Mouse (Mus musculus) heart, embryonic 16.5 days (tissue): ENCODE data around the gene Nmnat2. TPM values are rescaled to one million over a fixed set of nuclear protein-coding genes. Genes with fewer than 3 reads are reported as not detected.

Experiments
- ATAC-seq: fragments of 200-750 bp; cut with Nextera tagmentation; replicated peaks from 2 replicates; pipeline ENCODE4 v1.8.0; 2017; ENCODE audit warnings: moderate number of reproducible peaks; ENCODE audit not compliant: insufficient read depth, low FRiP score; ENCODE audit errors: extremely low read depth
- H3K27ac ChIP-seq: fragments of 300-500 bp; sonication (generic); 2 replicates; pipeline ENCODE4 v1.5.1; 2014; ENCODE audit warnings: mild to moderate bottlenecking, low read length, control low read depth, moderate library complexity
- H3K27me3 ChIP-seq: fragments of 300-500 bp; sonication (generic); 2 replicates; pipeline ENCODE4 v1.6.1; 2014; ENCODE audit warnings: low read length, mixed read lengths; ENCODE audit not compliant: control insufficient read depth, insufficient read depth
- H3K36me3 ChIP-seq: fragments of 300-500 bp; sonication (generic); 2 replicates; pipeline ENCODE4 v1.6.1; 2014; ENCODE audit not compliant: control insufficient read depth, insufficient read depth
- H3K4me1 ChIP-seq: fragments of 300-500 bp; sonication (generic); 2 replicates; pipeline ENCODE4 v1.6.1; 2014; ENCODE audit warnings: low read length, mixed read lengths; ENCODE audit not compliant: control insufficient read depth, insufficient read depth
- H3K4me2 ChIP-seq: fragments of 300-500 bp; sonication (generic); 2 replicates; pipeline ENCODE4 v1.6.1; 2014; ENCODE audit warnings: low read depth, mild to moderate bottlenecking, control low read depth, low read length
- H3K4me3 ChIP-seq: fragments of 300-500 bp; sonication (generic); 2 replicates; pipeline ENCODE4 v1.5.1; 2014; ENCODE audit warnings: mild to moderate bottlenecking, control low read depth, low read length
- H3K9ac ChIP-seq: fragments of 300-500 bp; sonication (generic); 2 replicates; pipeline ENCODE4 v1.6.1; 2014; ENCODE audit warnings: low read length, control low read depth
- H3K9me3 ChIP-seq: fragments of 300-500 bp; sonication (generic); replicated peaks from 2 replicates; pipeline ENCODE4 v1.6.1; 2016; ENCODE audit warnings: low read length; ENCODE audit not compliant: control insufficient read depth
- WGBS: fragments of 180-500 bp; shearing (Covaris S2); extraction: QIAGEN DNeasy Blood & Tissue Kit; methylation state at CpG from one replicate; pipeline ENCODE4 v1.1.7; 2014; 5-methylcytosine and 5-hydroxymethylcytosine counted together
- polyA plus RNA-seq: library from polyadenylated mRNA; unstranded; fragments of >200 nt; fragmentation: Nextera tagmentation; extraction: Ambion mirVana; gene quantifications from 2 replicates; pipeline ENCODE4 v1.2.1, GENCODE M21; 2015

Gene Nmnat2
- polyA plus RNA-seq, 1 experiment from 2014 or later = 0.58 TPM

DNA sequence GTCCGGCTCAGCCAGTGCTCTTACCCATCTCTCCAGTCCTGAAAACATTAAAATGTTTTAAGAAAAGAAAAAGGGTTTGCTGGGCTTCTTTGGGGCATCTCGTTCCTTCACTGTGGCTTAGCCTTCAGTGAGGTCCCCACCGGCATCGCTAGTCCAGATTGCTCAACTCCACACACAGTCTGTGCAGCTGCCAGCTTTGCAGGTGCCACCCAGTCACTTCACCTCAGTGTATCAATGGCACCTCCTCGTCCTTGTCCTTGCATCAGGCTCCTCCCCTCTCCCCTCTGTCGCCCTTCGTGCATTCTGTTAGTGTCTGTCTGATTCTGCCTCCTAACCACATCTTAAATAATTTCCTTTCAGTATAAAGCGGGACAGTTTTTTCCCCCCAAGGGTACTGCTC, 45.2 kb downstream of the Nmnat2 start:
- H3K36me3 ChIP-seq = no peaks in the 10 kb centered on the region
- 69% methylated on average over 8 of the region's 8 CpGs for WGBS
- H3K4me1 ChIP-seq = peaks cover 6% of the 10 kb centered on the region
- ATAC-seq = no peak
- H3K9me3 ChIP-seq = no peaks in the 10 kb centered on the region
- no peak overlapping the region for H3K4me2 ChIP-seq
- H3K9ac ChIP-seq = no peak overlapping the region
- no peak overlapping the region for H3K4me3 ChIP-seq
- no peaks in the 10 kb centered on the region for H3K27me3 ChIP-seq
- no peak overlapping the region for H3K27ac ChIP-seq

DNA sequence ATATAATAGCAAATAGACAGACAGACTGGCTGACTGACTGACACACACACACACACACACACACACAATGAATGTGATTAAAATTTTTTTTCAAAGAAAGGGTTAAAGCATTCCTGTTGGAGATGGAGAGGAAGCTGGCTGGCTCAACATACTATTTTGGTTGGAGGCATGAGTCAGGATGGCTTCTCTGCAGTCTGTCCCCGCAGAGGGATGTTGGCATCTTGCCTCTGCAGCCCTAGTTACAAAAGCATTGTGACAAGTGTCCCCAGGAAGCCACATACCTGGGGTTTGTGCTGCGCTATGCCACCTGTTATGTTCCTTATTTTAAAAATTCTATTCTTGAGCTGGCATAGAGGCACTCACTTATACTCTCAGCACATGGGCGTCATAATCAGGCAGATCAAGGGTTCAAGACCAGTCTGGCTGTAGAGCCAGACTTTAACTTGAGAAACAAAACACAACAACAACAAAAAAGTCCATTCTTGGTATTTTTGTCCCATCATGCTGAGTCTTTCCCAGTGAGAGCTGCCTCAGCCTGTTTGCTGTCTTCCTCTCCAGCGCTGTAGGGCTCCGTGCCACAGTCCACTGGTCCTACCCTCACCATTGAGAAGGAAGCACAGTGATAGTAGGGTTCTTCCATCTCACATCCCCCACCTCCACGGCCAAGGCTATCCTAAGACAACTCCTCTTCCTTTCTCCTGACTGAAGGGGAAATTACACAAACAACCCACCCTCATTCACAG, 45.9 kb downstream of the Nmnat2 start:
- no peak for ATAC-seq
- H3K27ac ChIP-seq = no peak overlapping the region
- no peak overlapping the region for H3K4me3 ChIP-seq
- WGBS = 65% methylated on average over 6 of the region's 6 CpGs
- peaks cover 6% of the 10 kb centered on the region for H3K4me1 ChIP-seq
- H3K36me3 ChIP-seq = no peaks in the 10 kb centered on the region
- H3K4me2 ChIP-seq = no peak overlapping the region
- no peaks in the 10 kb centered on the region for H3K9me3 ChIP-seq
- H3K9ac ChIP-seq = no peak overlapping the region
- H3K27me3 ChIP-seq = no peaks in the 10 kb centered on the region

DNA sequence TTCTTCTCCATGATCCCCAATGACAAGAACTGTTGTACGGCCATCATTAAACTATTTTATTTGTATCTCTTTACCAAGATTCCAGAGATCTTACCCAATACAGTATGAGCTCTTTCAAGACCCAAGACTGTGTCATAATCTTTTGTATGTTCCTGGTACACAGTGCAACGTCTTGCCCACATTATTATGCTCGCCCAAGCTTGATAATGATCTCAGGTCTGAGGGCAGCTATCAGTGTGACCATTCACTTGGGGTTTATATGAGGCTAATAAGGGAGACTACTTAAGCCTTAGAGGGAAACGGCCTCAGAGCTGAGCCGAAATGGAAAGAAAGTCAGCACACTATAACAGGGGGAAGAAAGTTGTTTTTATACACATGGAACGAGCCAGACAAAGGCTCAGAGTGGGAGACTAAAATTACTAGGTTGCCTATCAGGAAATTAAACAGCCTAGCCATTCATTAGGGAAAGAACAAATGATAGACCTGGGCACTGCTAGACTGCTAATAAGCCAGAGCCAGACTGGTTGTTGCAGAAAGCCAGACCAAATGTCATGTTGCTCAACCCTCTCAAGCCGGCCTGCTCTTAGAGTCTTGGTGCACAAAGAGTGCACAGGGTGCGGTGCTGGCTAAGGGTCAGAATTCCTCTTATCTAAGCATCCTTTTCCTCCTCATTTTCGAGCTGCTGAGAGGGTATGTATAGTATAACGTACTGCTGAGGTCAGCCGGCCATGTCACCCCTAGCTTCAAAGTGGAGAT, 47.7 kb downstream of the Nmnat2 start:
- 71% methylated on average over 11 of the region's 11 CpGs for WGBS
- no peaks in the 10 kb centered on the region for H3K9me3 ChIP-seq
- H3K4me3 ChIP-seq = no peak overlapping the region
- no peak overlapping the region for H3K4me2 ChIP-seq
- H3K36me3 ChIP-seq = no peaks in the 10 kb centered on the region
- peaks cover 6% of the 10 kb centered on the region for H3K4me1 ChIP-seq
- no peak overlapping the region for H3K9ac ChIP-seq
- H3K27ac ChIP-seq = no peak overlapping the region
- no peaks in the 10 kb centered on the region for H3K27me3 ChIP-seq
- no peak for ATAC-seq

DNA sequence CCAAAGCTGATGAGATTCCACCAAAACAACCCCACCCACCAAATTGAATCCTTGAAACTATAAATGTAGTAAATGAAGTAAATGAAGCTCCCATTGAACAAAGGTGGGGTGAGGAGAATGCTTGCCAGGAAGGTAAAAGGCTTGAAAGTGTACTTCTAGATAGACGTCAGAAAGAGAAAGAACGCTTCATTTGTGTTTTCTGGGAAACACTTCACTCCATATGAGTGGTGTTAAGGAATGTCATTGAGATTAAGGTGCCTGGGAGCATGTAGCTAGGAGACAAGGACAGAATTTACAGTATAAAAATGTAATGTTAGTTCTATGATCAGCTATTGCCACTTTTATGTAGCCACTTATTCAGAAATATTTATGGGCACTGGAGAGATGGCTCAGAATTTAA, 49.7 kb downstream of the Nmnat2 start:
- Histone ChIP-seq H3K36me3 (no peaks in the 10 kb centered on the region), H3K4me3 (no peak overlapping the region), H3K9ac (no peak overlapping the region), H3K4me1 (peaks cover 6% of the 10 kb centered on the region), H3K4me2 (no peak overlapping the region), H3K9me3 (no peaks in the 10 kb centered on the region), H3K27ac (no peak overlapping the region), H3K27me3 (no peaks in the 10 kb centered on the region)
- 80% methylated on average over 2 of the region's 2 CpGs for WGBS
- ATAC-seq = no peak

DNA sequence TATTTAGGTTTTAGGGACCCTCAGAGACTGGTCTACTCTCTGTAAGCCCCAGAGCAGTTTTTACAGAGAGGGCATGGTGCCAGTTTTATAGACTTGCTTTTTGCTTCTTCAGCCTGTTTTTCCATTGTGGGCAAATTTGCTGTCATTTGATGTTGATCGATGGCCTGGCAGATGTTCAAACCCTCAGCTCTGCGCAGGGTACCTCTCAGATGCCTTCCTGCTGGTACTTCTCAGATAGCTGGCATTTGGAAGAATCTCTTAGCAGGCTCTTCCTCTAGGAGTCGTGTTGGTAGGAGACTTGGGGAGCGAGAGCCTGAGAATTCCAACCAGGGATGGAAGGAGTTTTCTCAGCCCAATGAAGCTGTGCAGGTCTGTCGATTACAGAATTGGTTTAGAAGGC, 51.3 kb downstream of the Nmnat2 start:
- Histone ChIP-seq H3K36me3 (no peaks in the 10 kb centered on the region), H3K27me3 (no peaks in the 10 kb centered on the region), H3K4me1 (no peaks in the 10 kb centered on the region), H3K4me2 (no peak overlapping the region), H3K9ac (no peak overlapping the region), H3K9me3 (no peaks in the 10 kb centered on the region), H3K4me3 (no peak overlapping the region), H3K27ac (no peak overlapping the region)
- WGBS = 57% methylated on average over 5 of the region's 5 CpGs
- no peak for ATAC-seq

DNA sequence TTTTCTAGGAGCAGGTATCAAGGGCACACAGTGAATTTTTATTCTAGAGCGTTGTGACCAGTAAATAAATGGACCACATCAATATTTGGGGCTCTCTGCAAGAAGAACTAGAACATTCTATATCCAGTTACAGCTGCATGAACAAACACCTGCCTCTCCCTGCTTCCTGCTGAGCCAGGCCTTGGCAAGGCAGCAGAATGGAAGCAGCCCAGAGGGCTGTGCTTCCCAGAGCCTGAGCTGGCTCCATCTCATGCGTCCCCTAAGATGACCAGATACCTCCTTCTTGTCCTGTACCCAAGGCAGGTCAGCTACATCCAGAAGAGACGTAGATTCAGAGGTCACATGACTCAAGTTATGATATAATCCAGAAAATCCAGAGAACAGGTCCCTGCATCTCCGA, 52.0 kb downstream of the Nmnat2 start:
- H3K36me3 ChIP-seq = no peaks in the 10 kb centered on the region
- no peak overlapping the region for H3K9ac ChIP-seq
- H3K27ac ChIP-seq = no peak overlapping the region

DNA sequence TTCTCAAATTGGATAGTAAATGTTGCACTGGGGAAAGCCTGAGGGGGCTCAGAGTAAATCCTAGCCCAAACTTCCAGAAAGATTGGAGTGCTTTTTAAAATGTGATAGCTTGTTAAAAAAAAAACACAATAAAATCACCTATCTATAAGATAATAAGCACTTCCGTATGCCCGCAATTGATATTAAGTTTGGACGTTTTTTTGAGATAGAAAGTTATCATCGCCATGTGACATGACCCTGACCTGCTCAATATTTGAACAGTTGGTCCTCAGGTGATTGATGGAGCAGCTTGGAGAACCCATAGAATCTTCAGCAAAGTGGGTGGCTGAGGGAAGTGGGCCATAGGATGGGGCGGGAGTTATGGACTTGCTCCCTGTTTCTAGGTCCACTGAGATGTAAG, 52.5 kb downstream of the Nmnat2 start:
- no peak for ATAC-seq

More for the DNA sequence above, 52.0 kb downstream of the Nmnat2 start:
- no peak for ATAC-seq
- H3K4me3 ChIP-seq = no peak overlapping the region
- no peak overlapping the region for H3K4me2 ChIP-seq
- H3K9me3 ChIP-seq = no peaks in the 10 kb centered on the region
- WGBS = 79% methylated on average over 4 of the region's 4 CpGs
- H3K4me1 ChIP-seq = no peaks in the 10 kb centered on the region
- H3K27me3 ChIP-seq = no peaks in the 10 kb centered on the region

DNA sequence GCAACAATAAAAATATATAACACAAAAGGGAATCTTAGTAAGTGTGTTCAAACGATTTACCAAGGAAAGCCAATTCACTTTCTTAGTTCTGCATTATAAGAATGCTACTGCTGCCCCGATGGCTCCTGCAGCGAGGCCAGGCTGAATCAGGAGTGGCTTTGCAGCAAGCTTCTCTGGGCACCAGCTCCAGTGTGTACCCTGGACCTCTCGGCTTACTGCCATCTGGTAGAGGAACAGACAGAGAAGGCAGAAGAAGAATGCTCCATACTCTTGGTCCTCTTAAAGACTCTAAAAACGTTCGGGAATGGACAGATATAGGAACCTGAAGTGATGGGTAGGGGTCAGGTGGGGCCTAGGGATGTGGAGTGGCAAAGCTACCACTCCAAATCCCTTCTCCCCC, 53.0 kb downstream of the Nmnat2 start:
- Histone ChIP-seq H3K4me1 (no peaks in the 10 kb centered on the region), H3K36me3 (no peaks in the 10 kb centered on the region), H3K27ac (no peak overlapping the region), H3K9me3 (no peaks in the 10 kb centered on the region), H3K9ac (no peak overlapping the region), H3K4me3 (no peak overlapping the region), H3K4me2 (no peak overlapping the region), H3K27me3 (no peaks in the 10 kb centered on the region)
- 83% methylated on average over 6 of the region's 6 CpGs for WGBS
- no peak for ATAC-seq

More for the DNA sequence above, 52.5 kb downstream of the Nmnat2 start:
- H3K4me1 ChIP-seq = no peaks in the 10 kb centered on the region
- no peak overlapping the region for H3K4me2 ChIP-seq
- H3K9me3 ChIP-seq = no peaks in the 10 kb centered on the region
- H3K27ac ChIP-seq = no peak overlapping the region
- H3K36me3 ChIP-seq = no peaks in the 10 kb centered on the region
- no peaks in the 10 kb centered on the region for H3K27me3 ChIP-seq
- H3K9ac ChIP-seq = no peak overlapping the region
- H3K4me3 ChIP-seq = no peak overlapping the region
- WGBS = 72% methylated on average over 5 of the region's 5 CpGs

DNA sequence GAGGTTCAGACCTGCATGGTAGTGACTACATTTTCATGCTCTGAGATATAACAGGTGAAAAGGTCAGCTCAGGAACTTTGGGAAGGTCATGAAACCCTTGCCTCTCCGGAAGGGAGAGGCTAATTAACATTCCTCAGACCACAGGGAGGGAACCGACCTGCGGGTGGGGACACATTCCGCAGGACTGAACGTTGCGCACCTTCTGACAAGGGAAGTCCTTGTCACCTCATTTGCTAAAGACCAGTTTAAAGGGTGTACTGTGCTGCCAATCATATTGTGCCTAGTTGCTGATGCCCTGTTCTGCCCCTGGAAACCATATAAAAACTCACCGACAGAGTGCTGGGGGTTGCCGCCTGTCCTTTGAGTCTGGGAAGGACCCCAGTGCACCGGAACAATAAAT, 54.5 kb downstream of the Nmnat2 start:
- 52% methylated on average over 9 of the region's 9 CpGs for WGBS
- H3K9me3 ChIP-seq = no peaks in the 10 kb centered on the region
- H3K4me1 ChIP-seq = peaks cover 3% of the 10 kb centered on the region; the same call in 1 of the 2 replicates
- H3K4me2 ChIP-seq = no peak overlapping the region
- ATAC-seq = no peak
- H3K9ac ChIP-seq = no peak overlapping the region
- no peaks in the 10 kb centered on the region for H3K36me3 ChIP-seq
- H3K4me3 ChIP-seq = no peak overlapping the region
- no peak overlapping the region for H3K27ac ChIP-seq
- no peaks in the 10 kb centered on the region for H3K27me3 ChIP-seq
